Mouse (Mus musculus) urinary bladder, postnatal 10 days (tissue): ENCODE results near the gene Plk5.

ENCODE experiments used
- DNase-seq: peaks from one replicate; pipeline ENCODE4 v3.0.0; 2022; ENCODE audit warnings: low spot score

Gene Plk5

DNA sequence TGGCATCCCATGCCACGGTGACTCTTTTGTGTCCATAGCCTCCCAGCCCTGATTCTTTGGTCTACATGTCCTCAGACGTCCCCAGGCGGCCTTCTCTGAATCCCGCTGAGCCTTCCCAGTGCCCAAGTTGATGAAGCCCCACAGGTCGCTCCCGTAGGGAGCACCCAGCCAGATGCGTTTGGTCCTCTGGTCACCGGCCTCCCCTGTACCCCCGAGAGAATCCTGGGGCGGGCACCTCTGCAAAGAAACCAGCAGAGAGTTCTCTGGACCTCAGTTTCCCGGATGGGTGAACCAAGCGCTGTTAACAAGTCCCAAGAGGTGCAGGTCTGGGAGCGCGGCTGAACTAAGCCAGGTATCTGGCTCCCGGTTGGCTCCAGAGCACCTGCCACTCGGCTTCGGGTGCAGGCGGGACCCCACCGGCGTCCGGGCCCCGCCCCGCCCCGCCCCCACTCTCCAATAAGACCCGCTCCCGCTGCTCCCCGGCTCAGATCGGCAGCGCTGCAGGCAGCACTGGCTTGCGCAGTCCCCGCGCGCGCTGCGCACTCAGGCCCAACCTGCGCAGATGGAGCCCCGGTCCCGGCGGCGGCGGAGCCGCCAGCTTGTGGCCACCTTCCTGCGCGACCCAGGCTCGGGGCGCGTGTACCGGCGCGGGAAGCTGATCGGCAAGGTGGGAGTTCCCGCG, at the start of gene Plk5:
Gene Plk5, plus strand, starts transcription at position 459 of the 682 bp plus-strand sequence.
- no peak for DNase-seq

DNA sequence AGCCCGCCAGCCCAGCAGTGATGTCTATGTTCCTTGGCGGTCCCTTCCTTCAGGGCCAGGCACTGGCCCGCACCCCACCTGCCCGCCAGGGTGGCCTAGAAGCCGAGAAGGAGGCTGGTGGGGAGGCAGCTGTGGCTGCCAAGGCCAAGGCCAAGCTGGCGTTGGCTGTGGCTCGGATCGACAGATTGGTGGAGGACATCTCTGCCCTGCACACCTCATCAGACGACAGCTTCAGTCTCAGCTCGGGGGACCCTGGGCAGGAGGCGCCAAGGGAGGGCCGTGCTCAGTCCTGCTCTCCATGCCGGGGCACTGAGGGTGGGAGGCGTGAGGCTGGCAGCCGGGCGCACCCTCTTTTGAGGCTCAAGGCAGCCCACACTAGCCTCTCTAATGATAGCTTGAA, 44.7 kb upstream of the Plk5 start:
- DNase-seq = no peak

DNA sequence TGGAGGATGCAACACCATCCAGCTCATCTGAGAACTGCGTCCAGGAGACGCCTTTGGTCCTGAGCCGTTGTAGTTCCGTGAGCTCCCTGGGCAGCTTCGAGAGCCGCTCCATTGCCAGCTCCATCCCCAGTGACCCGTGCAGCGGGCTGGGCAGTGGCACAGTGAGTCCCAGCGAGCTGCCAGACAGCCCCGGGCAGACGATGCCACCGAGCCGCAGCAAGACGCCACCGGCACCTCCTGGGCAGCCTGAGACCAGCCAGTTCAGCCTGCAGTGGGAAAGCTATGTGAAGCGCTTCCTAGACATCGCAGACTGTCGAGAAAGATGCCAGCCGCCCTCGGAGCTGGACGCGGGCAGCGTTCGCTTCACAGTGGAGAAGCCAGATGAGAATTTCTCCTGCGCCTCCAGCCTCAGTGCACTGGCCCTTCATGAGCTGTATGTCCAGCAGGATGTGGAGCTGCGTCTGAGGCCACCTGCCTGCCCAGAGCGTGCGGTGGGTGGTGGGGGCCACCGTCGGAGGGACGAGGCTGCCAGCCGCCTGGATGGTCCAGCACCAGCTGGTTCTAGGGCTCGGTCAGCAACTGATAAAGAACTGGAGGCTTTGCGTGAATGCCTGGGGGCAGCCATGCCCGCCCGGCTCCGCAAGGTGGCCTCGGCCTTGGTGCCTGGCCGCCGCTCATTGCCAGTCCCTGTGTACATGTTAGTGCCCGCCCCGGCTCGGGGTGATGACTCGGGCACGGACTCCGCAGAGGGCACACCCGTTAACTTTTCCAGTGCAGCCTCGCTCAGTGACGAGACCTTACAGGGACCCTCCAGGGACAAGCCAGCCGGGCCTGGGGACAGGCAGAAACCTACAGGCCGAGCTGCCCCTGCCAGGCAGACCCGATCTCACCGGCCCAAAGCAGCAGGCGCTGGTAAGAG, 43.4 kb upstream of the Plk5 start:
- no peak for DNase-seq

DNA sequence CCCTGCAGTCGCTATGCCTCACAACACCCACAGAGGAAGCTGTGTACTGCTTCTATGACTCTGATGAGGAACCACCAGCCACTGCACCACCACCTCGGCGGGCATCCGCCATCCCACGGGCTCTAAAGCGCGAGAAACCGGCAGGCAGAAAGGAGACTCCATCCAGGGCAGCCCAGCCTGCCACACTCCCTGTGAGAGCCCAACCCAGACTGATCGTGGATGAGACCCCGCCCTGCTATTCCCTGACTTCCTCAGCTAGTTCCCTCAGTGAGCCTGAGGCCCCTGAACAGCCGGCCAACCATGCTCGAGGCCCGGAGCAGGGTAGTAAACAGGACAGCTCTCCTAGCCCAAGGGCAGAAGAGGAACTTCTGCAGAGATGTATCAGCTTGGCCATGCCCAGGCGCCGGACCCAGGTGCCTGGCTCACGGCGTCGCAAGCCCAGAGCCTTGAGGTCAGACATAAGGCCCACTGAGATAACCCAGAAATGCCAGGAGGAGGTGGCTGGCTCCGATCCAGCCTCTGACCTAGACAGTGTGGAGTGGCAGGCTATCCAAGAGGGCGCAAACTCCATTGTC, 42.5 kb upstream of the Plk5 start:
- DNase-seq = no peak

DNA sequence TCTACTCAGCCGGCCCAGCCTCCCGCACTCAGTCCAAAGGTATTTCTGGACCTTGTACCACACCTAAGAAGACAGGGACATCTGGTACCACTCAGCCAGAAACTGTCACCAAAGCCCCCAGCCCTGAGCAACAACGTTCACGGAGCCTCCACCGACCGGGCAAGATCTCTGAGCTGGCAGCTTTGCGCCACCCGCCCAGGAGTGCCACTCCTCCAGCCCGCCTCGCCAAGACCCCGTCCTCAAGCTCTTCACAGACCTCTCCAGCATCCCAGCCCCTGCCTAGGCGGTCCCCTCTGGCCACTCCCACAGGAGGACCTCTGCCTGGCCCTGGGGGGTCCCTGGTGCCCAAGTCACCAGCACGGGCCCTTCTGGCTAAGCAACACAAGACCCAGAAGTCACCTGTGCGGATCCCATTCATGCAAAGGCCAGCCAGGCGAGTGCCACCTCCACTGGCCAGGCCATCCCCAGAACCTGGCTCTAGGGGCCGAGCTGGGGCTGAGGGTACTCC, 41.7 kb upstream of the Plk5 start:
- no peak for DNase-seq

DNA sequence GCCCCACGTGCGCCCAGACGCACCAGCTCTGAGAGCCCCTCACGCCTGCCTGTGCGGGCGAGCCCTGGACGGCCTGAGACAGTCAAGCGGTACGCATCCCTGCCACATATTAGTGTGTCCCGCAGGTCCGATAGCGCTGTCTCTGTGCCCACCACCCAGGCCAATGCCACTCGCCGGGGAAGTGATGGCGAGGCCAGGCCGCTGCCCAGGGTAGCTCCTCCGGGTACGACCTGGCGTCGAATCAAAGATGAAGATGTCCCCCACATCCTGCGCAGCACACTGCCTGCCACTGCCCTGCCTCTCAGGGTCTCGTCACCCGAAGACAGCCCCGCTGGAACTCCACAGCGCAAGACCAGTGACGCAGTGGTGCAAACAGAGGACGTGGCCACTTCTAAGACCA, 40.9 kb upstream of the Plk5 start:
- no peak for DNase-seq

DNA sequence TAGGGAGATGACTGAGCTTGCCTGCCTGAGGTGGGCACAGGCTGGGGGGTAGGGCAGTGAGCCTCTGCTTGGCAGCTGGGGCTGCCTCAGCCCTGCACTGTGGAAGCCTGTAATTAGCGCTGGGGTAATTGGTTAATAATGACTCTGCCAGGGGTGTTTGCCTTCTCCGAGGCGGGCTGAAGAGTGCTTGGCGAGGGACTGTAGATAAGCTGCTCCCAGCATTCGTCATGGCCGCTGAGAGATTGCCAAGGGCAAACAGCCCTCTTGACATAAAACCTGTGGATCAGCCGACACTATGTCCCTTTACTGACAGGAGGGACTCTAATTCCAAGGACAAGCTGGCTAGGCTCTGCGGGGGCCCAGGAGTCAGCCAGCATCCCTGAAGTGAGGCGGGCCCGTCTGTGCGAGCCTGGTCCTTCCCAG, 39.9 kb upstream of the Plk5 start:
- no peak for DNase-seq

DNA sequence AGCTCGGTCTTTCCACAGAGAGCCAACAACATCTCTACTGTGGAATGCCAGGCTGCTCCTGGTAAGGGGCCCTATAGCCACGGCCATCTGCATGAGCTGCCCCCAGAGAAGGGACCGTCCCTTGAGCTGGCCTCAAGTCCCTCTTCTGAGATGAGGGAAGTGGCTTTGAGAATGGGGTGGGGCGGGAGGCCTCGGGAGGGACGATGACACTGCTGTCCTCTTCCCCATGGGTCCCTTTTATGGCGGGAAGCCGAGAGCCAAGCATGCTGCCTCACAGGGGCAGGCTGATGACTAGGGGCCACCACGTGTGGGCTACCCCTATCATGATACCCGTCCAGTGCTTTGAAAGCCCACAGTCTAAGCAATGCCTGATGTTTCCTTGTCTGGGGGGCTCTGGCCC, 39.2 kb upstream of the Plk5 start:
- DNase-seq = no peak

DNA sequence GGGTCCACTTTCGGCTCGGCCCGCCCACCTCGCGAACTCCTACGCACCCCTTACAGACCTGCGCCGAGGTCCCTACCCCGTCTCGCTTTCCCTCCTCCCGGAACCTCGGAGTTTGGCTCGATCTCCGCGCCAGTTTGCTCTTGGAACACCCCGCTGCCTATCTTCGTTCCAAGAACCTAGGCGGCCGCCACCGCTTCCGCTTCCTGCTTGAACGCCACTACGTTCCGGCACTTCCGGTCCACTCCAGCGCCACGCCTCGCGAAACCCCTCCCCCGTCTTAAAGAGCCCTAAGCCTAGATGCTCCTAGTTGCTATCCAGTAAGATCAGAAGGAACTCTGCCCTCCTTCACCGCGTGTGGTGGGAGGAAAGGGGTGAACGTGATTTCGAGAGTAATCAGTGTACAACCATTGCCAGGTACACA, 35.9 kb upstream of the Plk5 start, which contains the start of gene 2310011J03Rik:
Gene 2310011J03Rik, minus strand, starts transcription at position 198 of the 421 bp plus-strand sequence.
- peak; percentile 68 for DNase-seq

DNA sequence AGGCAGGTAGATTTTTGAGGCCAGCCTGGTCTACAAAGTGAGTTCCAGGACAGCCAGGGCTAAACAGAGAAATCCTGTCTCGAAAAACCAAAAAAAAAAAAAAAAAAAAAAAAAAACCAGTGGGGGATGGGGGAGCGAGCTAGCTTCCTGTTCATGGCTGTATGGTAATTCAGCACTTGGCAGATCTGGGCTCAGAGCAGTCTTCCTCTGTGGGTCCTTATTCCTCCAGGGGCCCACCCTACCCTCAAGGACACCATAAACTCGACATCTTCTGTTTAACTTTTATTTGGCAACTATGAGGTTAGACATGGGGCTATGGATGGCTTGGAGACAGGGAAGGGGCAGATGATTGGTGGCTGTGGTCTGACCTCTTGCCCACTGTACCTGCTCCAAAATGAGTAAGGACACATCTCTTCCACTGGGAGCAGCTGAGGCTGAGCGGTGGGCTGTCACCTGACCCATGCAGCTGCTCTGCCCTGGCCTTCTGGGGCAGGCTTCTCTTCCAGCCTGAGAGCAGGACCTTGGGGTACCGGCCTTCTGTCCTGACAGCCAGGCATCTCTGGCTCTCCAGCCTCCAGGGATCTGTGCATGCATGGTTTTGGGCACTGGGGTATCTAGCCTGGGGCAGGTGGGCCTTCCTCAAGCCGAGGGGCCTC, 35.1 kb upstream of the Plk5 start:
- DNase-seq = no peak

DNA sequence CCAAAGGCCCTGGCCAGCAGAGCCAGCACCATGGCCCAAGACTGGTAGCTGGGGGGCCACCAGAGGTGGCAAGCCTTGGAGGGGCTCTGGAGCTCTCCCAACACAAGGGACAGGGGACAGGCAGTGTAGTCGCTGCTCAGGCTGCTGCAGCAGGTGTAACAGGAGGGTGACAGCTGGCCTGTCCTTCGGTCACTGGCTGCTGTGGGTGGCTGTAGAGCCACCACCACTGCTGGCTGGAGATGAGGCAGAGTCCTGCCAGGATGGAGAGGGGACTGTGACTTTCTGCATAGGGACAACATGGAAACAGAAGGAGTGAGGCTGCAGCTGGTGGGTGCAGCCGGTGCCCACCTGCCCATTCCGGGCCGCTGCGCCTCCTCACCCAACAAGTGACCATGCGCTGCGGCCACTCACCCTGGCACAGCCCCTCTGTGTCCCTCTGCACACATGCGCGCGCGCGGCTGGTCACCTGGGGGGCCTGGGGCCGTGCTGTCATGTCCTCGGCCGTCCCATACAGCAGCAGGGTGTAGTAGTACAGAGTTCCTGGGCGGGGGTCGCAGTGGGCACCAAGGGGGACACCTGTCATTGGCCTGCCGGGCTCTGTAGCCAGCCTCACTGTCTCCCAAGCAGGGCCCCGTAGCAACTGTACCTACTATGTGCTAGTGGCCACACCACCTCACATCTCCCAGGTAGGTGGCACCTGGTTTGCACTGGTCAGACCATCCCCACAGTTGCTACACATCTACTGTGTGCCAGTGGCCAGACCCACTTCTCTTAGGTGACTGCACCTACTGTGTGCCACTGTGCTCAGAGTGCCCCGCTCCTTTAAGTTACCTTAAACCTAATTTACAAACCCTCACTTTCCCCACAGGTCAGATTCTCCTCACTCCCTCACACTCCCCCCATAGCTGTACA, 34.3 kb upstream of the Plk5 start:
- no peak for DNase-seq

DNA sequence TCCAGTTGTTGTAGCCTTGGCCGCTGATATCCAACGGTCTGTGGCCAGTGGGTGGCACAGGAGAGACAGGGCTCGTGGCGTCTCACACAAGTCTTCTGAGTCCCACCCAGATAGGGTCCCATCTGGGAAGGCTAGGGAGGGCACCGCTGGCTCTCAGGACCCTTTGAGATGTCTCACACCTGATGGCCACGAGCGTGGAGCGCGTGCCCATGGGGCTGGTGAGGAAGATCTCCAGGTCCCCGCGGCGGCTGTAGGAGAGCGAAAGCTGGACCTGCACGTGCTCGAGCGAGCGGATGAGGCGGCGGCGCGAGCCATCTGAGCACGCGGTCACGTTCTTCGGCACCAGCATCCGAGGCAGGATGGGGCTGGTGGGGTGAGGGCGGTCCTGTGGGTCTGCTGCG, 33.4 kb upstream of the Plk5 start:
- no peak for DNase-seq

DNA sequence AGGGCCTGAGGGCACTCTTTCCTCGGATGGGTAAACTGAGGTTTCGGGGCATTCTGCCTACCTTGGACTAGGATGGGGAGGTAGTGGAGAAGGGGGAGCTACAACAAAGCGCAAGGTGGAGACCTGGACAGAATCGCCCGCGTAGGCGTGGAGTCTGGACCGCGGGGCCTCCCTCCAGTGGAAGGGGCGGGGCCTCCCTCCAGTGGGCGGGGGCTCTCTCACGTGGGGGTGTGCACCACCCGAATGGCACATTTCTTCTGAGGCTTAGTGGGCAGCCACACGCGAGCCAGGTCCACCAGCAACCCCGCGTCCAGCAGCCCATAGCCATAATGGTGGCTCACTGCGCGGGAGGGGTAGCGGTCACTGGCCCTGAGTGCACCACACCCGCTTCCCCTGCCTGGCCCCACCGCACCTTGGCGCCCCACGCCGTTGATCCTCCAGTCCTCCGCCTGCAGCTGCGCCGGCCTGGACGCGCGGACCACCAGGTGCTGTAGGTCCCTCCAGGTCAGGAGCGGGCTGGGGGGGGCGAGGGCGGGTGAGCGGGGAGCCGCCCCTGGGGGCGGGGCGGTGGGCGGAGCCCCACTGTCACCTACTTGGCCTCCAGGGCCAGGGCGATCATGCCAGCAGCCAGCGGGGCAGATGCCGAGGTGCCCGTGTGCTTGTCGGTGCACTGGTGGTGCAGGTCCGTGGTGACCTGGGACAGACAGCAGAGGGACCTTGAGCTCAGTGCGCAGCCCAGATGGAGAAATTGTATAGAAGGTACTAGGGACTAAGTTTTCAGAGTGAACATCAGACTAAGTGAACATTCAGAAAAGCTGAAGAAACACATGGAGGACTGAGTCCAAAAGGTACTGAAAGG, 32.8 kb upstream of the Plk5 start:
- DNase-seq = no peak

DNA sequence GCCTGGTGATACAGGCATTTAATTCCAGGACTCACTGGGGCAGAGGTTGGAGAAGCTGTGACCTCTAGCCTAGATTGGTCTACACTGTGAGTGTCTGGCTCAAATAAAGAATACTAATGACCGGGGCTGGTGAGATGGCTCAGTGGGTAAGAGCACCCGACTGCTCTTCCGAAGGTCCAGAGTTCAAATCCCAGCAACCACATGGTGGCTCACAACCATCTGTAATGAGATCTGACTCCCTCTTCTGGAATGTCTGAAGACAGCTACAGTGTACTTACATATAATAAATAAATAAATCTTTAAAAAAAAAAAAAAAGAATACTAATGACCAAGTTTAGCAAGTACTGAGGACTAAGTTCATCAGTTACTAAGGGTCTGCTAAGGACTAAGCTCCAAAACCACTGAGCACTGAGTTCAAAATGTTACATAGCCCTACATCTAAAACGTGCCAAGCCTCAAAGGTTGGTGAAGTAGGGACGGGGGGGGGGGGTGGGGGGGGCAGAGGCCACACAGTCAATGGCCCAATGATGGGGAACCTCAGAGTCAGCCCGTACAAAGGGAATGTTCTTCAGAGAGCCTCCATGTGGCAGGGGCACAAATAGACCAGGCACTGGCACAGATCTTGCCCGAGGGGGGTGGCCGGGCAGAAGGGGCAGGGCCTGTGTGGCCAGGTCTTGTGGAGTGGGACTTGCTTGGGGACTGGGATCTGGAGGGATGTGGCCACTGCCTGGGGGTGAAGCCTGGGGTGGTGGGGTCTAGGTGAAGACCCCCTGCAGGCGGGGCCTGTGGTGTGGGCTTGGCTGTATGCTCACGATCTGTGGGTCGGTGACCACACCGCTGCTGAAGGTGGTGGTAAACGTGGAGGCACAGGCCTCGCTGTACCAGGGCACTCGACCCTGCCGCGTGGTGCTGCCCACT, 31.9 kb upstream of the Plk5 start:
- no peak for DNase-seq

DNA sequence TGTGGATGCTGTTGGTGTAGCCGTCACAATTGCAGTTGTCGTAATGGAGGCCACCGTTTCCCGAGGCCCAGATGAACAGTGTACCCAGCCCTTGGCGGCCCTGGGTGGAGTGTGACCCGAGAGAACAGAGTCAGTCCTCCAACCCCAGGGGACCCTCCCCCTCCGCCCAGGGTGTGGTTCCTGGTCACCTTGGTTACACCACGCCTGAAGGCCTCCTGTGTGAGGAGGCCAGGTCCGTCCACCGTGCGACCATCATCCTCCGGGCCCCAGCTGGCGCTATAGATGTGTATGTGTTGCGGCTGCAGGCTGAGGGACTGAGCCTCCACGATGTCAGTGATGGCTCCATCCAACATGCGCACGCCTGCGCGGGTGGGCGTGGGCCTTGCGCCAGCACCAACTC, 31.2 kb upstream of the Plk5 start:
- no peak for DNase-seq

DNA sequence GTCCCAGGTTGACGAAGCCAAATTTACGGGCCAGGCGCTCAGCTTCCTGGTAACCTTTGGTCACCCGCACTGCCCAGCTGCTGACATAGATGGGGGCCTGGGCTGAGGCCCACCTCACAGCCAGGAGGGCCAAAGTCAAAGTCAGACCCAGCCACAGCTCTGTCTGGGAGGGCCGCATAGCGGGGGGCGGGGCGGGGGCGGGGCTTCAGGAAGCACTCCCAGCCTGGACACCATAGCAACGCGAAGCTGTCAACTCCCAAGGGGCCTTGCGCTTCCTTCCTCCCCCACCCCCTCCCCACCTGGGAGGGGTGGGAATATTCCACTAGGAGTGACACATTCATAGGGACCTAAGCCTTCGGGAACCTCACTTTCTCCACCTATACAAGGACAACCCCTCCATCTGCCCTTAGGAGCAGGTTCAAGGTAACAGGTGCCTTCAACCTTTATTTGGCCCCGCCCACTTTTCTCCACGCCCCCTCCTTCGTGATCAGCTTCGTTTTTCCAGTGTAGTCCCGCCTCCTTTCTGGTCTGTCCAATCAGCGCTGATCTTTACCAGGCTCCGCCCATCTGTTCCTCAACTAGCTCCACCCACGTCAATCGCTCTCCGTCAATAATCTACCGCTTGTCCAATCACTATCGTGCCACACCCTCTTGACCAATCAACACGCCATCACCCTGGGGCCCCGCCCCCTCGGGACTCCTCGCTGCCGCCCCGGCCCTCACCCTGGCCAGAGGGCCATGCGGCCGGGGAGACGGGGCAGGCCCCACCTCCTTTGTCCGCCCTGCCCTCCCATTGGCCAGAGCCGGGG, 26.8 kb upstream of the Plk5 start, which contains the start of the genes Pcsk4 and Reep6:
Gene Pcsk4, minus strand, starts transcription at position 226 of the 809 bp plus-strand sequence.
Gene Reep6, plus strand, starts transcription at position 681 of the 809 bp plus-strand sequence.
- DNase-seq = peak; percentile 91

DNA sequence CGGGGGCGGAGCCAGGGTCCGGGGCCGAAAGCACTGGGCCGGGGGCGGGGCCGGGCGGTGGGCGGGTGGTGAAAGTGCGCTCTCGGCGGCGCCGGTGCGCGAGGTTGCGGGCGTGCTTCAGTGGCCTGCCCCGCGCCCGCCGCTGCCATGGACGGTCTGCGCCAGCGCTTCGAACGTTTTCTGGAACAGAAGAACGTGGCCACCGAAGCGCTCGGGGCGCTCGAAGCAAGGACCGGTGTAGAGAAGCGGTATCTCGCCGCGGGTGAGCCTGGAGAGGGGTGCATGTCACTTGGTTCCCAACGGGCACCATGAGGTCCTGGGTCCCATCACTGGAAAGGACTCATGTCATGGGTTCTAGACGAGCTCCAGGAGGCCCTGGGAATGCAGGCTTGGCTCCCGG, 26.2 kb upstream of the Plk5 start:
- no peak for DNase-seq

DNA sequence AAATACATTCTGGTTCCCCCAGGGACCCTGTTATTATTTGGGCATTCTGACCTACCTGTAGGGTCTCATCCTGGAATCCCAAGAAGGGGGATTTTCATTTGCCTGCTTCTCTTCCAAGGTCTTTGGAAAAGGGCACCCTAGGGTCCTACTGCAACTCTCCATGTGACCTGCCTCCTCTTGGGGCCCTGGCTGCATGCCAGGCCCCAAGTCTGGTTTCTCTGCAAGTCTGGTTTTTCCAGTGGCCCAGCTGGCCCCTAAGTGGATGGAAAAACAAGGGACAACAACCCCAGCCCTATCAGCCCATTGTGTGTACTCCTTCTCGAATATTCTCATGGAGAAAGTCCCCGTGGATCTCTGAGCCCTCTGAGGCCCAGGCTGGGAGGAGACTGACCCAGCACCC, 25.4 kb upstream of the Plk5 start:
- DNase-seq = no peak
